Mouse (Mus musculus): ENCODE measurements around the gene Iqcn.

Iqcn gene

GRCm38 (mm10) chr8:70755661-70756475 is 52.6 kb downstream of the Iqcn start:
- DNase-seq: peak; percentile 6 to 12

- DNase-seq: peak in 1 of 2 experiments; percentile 1
Observed at GRCm38 (mm10) chr8:70756476-70757040, 53.3 kb downstream of the Iqcn start.

- DNase-seq: peak; percentile 13 to 22
Observed at GRCm38 (mm10) chr8:70757523-70758307, 54.5 kb downstream of the Iqcn start.

- DNase-seq: peak in 1 of 2 experiments; percentile 5
Observed at GRCm38 (mm10) chr8:70758308-70758615, 55.0 kb downstream of the Iqcn start.

GRCm38 (mm10) chr8:70758616-70759561 is 55.6 kb downstream of the Iqcn start:
- DNase-seq: peak; percentile 2 to 7

- no peak for DNase-seq
Observed at GRCm38 (mm10) chr8:70760350-70760749, 57.1 kb downstream of the Iqcn start.

- DNase-seq: peak; percentile 85 to 92
Observed at GRCm38 (mm10) chr8:70760775-70761406, 57.6 kb downstream of the Iqcn start, which contains the start of gene Mpv17l2. Mpv17l2 (minus strand) TSS chr8:70760946.

- no peak for DNase-seq
Observed at GRCm38 (mm10) chr8:70762118-70762517, 58.9 kb downstream of the Iqcn start.

GRCm38 (mm10) chr8:70763354-70763753 is 60.1 kb downstream of the Iqcn start:
- peak; percentile 53 to 78 for DNase-seq

GRCm38 (mm10) chr8:70764026-70764425 is 60.8 kb downstream of the Iqcn start:
- no peak for DNase-seq

GRCm38 (mm10) chr8:70764676-70765075 is 61.4 kb downstream of the Iqcn start:
- DNase-seq: no peak

GRCm38 (mm10) chr8:70765329-70765728 is 62.1 kb downstream of the Iqcn start:
- no peak for DNase-seq

GRCm38 (mm10) chr8:70765838-70766570 is 62.7 kb downstream of the Iqcn start:
- peak; percentile 81 to 83 for DNase-seq

GRCm38 (mm10) chr8:70766571-70767440 is 63.5 kb downstream of the Iqcn start:
- peak; percentile 61 to 75 for DNase-seq
